ENCODE assay signal across 10 mouse cellular contexts in the genomic region with DNA sequence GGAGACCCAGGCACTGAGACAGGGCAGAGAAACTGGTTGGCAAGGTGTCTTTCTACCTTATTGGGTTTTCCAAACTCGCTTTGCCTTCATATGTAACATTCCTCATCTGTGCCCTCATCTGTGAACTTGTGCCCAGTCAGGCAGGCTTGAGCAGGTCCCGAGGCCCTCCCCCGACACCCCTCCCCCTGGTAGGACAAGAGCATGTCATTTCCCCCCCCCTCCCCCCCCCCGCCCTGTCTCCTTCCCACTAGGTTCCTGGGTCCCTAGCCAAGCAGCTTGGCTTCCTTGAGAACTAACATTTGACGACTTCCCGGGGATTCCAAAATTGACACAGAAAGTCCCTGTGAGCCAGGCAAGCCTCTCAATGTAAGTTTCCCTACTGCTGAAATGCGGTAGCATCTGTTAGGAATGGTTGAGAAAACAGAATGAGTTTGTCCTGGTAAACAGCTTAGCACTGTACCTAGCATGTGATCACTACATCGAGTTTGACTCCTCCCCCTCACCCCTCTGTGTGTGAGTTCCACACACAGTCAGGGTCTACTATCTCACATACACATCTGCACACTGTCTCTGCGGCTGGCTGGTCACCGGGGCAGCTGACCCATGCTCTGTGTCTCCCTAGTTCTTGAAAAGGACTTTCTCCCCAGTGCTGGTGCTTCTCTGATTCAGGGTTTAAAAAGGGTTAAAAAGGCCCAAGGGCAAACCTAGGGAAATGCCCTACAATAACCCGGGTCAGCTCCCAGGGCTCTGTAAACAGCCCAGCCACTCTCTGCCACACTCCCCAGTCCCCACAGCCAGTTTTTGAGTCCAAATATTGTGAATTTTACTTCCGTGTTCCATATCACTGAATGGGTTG. TPM values are rescaled to one million over a fixed set of nuclear protein-coding genes. Genes with fewer than 3 reads are reported as not detected.
DNase-seq lines count a peak whose midpoint lies in the region; ATAC-seq and TF ChIP-seq lines count a peak whose summit lies in the region.
"Had no signal": no experiment of that assay in that cellular context is flagged by ENCODE, and none has a peak within 500 bp of the region (broad histone marks: within the 10 kb centered on the region; RNA-seq: fewer than 3 reads in every experiment).

No protein-coding gene starts in this region.

- H3K4me1 ChIP-seq in hindbrain, postnatal 0 days (ENCODE audit: insufficient read depth, low read length): no peaks in the 10 kb centered on the region
- peaks cover 23% of the 10 kb centered on the region for H3K4me1 ChIP-seq in hindbrain, embryonic 12.5 days
- H3K4me1 ChIP-seq in embryonic facial prominence, embryonic 13.5 days: peaks cover 39% of the 10 kb centered on the region
- H3K4me1 ChIP-seq in kidney, postnatal 0 days (replicated peaks; ENCODE audit: insufficient read depth, low read length): peaks cover 32% of the 10 kb centered on the region
- H3K4me1 ChIP-seq in midbrain, embryonic 15.5 days: peaks cover 8% of the 10 kb centered on the region; the same call in 1 of the 2 replicates
- H3K4me1 ChIP-seq: hindbrain, embryonic 15.5 days had no signal

- H3K27me3 ChIP-seq in hindbrain, postnatal 0 days (ENCODE audit: insufficient read depth, low read length): no peaks in the 10 kb centered on the region
- peaks cover 12% of the 10 kb centered on the region for H3K27me3 ChIP-seq in hindbrain, embryonic 12.5 days
- no peaks in the 10 kb centered on the region for H3K27me3 ChIP-seq in embryonic facial prominence, embryonic 13.5 days
- H3K27me3 ChIP-seq in kidney, postnatal 0 days (ENCODE audit: insufficient read depth, low read length): no peaks in the 10 kb centered on the region
- no peaks in the 10 kb centered on the region for H3K27me3 ChIP-seq in midbrain, embryonic 15.5 days (replicated peaks)
- H3K27me3 ChIP-seq: hindbrain, embryonic 15.5 days had no signal

- DNase-seq in hindbrain, postnatal 0 days (ENCODE audit: low spot score): no peak
- DNase-seq in kidney, postnatal 0 days (ENCODE audit: low spot score): no peak
- DNase-seq: cerebellum, postnatal 25 days had no signal

- no peaks in the 10 kb centered on the region for H3K36me3 ChIP-seq in hindbrain, postnatal 0 days (ENCODE audit: insufficient read depth, low read length)
- no peaks in the 10 kb centered on the region for H3K36me3 ChIP-seq in hindbrain, embryonic 12.5 days
- no peaks in the 10 kb centered on the region for H3K36me3 ChIP-seq in embryonic facial prominence, embryonic 13.5 days
- H3K36me3 ChIP-seq in kidney, postnatal 0 days (ENCODE audit: insufficient read depth, low read length): no peaks in the 10 kb centered on the region
- no peaks in the 10 kb centered on the region for H3K36me3 ChIP-seq in midbrain, embryonic 15.5 days (replicated peaks)
- H3K36me3 ChIP-seq: hindbrain, embryonic 15.5 days had no signal

- no peak overlapping the region for H3K27ac ChIP-seq in hindbrain, postnatal 0 days
- H3K27ac ChIP-seq in hindbrain, embryonic 12.5 days: no peak overlapping the region
- peak overlapping the region; percentile 60; the same call in 1 of the 2 replicates for H3K27ac ChIP-seq in embryonic facial prominence, embryonic 13.5 days
- H3K27ac ChIP-seq in kidney, postnatal 0 days: peak overlapping the region; percentile 90
- H3K27ac ChIP-seq in midbrain, embryonic 15.5 days: no peak overlapping the region
- H3K27ac ChIP-seq: hindbrain, embryonic 15.5 days had no signal

- H3K9me3 ChIP-seq in hindbrain, postnatal 0 days (ENCODE audit: low read length): no peaks in the 10 kb centered on the region
- H3K9me3 ChIP-seq in hindbrain, embryonic 12.5 days (replicated peaks): no peaks in the 10 kb centered on the region
- H3K9me3 ChIP-seq in embryonic facial prominence, embryonic 13.5 days: no peaks in the 10 kb centered on the region
- no peaks in the 10 kb centered on the region for H3K9me3 ChIP-seq in kidney, postnatal 0 days (replicated peaks; ENCODE audit: low read length)
- H3K9me3 ChIP-seq in midbrain, embryonic 15.5 days: no peaks in the 10 kb centered on the region
- H3K9me3 ChIP-seq: hindbrain, embryonic 15.5 days had no signal

- H3K4me3 ChIP-seq in hindbrain, postnatal 0 days (ENCODE audit: low read length): no peak overlapping the region
- no peak overlapping the region for H3K4me3 ChIP-seq in hindbrain, embryonic 12.5 days
- no peak overlapping the region for H3K4me3 ChIP-seq in embryonic facial prominence, embryonic 13.5 days
- H3K4me3 ChIP-seq in kidney, postnatal 0 days (replicated peaks; ENCODE audit: low read depth, low read length): no peak overlapping the region
- no peak overlapping the region for H3K4me3 ChIP-seq in midbrain, embryonic 15.5 days
- H3K4me3 ChIP-seq: hindbrain, embryonic 15.5 days had no signal

- peak; percentile 17; the same call in 1 of the 2 replicates for ATAC-seq in hindbrain, postnatal 0 days
- no peak for ATAC-seq in hindbrain, embryonic 12.5 days (ENCODE audit: low FRiP score)
- no peak for ATAC-seq in embryonic facial prominence, embryonic 13.5 days (ENCODE audit: insufficient number of reproducible peaks, insufficient read depth, low FRiP score, low TSS enrichment, low read depth)
- ATAC-seq in kidney, postnatal 0 days (replicated peaks; ENCODE audit: low FRiP score, low read depth): peak; percentile 57; the same call in 1 of the 2 replicates
- ATAC-seq in megakaryocyte progenitor cell, adult 5-6 weeks (replicated peaks; ENCODE audit: poor library complexity): peak; percentile 32; the same call in 1 of the 2 replicates
- no peak for ATAC-seq in megakaryocyte-erythroid progenitor cell, adult 5-6 weeks (replicated peaks; ENCODE audit: low FRiP score, low TSS enrichment, poor library complexity, severe bottlenecking)
- ATAC-seq in midbrain, embryonic 15.5 days (replicated peaks): no peak
- ATAC-seq in erythroblast, adult 5-6 weeks (replicated peaks; ENCODE audit: low FRiP score, poor library complexity, severe bottlenecking): no peak

- 45% methylated on average over 12 of the region's 12 CpGs for WGBS in hindbrain, postnatal 0 days
- WGBS in hindbrain, embryonic 12.5 days: 45% methylated on average over 11 of the region's 12 CpGs
- 30% methylated on average over 12 of the region's 12 CpGs for WGBS in embryonic facial prominence, embryonic 13.5 days
- WGBS in kidney, postnatal 0 days: 15% methylated on average over 12 of the region's 12 CpGs
- 54% methylated on average over 12 of the region's 12 CpGs for WGBS in midbrain, embryonic 15.5 days

- no peak for TF ChIP-seq CTCF in hindbrain, postnatal 0 days (IDR thresholded peaks at IDR 0.05; ENCODE audit: low read depth)
- TF ChIP-seq CTCF in kidney, postnatal 0 days (IDR thresholded peaks at IDR 0.05; ENCODE audit: low read depth): no peak

- H3K4me2 ChIP-seq in hindbrain, postnatal 0 days (ENCODE audit: low read depth, low read length): no peak overlapping the region
- H3K4me2 ChIP-seq in hindbrain, embryonic 12.5 days (replicated peaks): no peak overlapping the region
- no peak overlapping the region for H3K4me2 ChIP-seq in embryonic facial prominence, embryonic 13.5 days
- peak overlapping the region; percentile 6; the same call in 1 of the 2 replicates for H3K4me2 ChIP-seq in kidney, postnatal 0 days (ENCODE audit: low read length)
- no peak overlapping the region for H3K4me2 ChIP-seq in midbrain, embryonic 15.5 days
- H3K4me2 ChIP-seq: hindbrain, embryonic 15.5 days had no signal

- no peak overlapping the region for H3K9ac ChIP-seq in hindbrain, postnatal 0 days (replicated peaks; ENCODE audit: low read length)
- H3K9ac ChIP-seq in hindbrain, embryonic 12.5 days: no peak overlapping the region
- H3K9ac ChIP-seq in embryonic facial prominence, embryonic 13.5 days: no peak overlapping the region
- H3K9ac ChIP-seq in kidney, postnatal 0 days (ENCODE audit: low read depth, low read length): no peak overlapping the region
- no peak overlapping the region for H3K9ac ChIP-seq in midbrain, embryonic 15.5 days
- H3K9ac ChIP-seq: hindbrain, embryonic 15.5 days had no signal

RNA-seq across cellular contexts. Expression of a gene that starts 20.3 kb away (rescaled TPM):
- 0.58 and 4.7 TPM in 2 replicates for total RNA-seq in hindbrain, postnatal 0 days (2014; rRNA removed)
- 2.2 and 3.1 TPM in 2 replicates for polyA plus RNA-seq in hindbrain, postnatal 0 days (2015; fragmentation: Nextera tagmentation; extraction: Ambion mirVana)
- polyA plus RNA-seq in hindbrain, embryonic 12.5 days (2016; fragmentation: Nextera tagmentation; extraction: Ambion mirVana): 0.79 and 1.6 TPM in 2 replicates
- polyA plus RNA-seq in embryonic facial prominence, embryonic 13.5 days (2015; fragmentation: Nextera tagmentation; extraction: Ambion mirVana): 0.67 and 2.1 TPM in 2 replicates
- polyA plus RNA-seq in kidney, postnatal 0 days (2015; fragmentation: Nextera tagmentation; extraction: Ambion mirVana): 44.3 and 48.0 TPM in 2 replicates
- total RNA-seq in megakaryocyte progenitor cell, adult 5-6 weeks (2015): 1.3 and 2.2 TPM in 2 replicates
- total RNA-seq in megakaryocyte progenitor cell, adult 5-6 weeks (2017): 3.7 and 5.2 TPM in 2 replicates
- 0.35 TPM in 1 of 2 replicates, not detected in the other for total RNA-seq in megakaryocyte-erythroid progenitor cell, adult 5-6 weeks (2014; fragmentation: Nextera tagmentation)
- total RNA-seq in megakaryocyte-erythroid progenitor cell, adult 5-6 weeks (2017): not detected in 2 replicates
- polyA plus RNA-seq in midbrain, embryonic 15.5 days (2015; fragmentation: Nextera tagmentation; extraction: Ambion mirVana): 0.71 and 1.3 TPM in 2 replicates
- 0.63 and 4.8 TPM in 2 replicates for total RNA-seq in erythroblast, adult 5-6 weeks (2015; ENCODE audit: low replicate concordance)
- 1.5 and 4.4 TPM in 2 replicates for total RNA-seq in erythroblast, adult 5-6 weeks (2017; ENCODE audit: low replicate concordance)

RNA-seq across cellular contexts. Expression of a gene that starts 39.1 kb away (rescaled TPM):
- 86.9 and 115 TPM in 2 replicates for total RNA-seq in hindbrain, postnatal 0 days (2014; rRNA removed)
- 125 and 129 TPM in 2 replicates for polyA plus RNA-seq in hindbrain, postnatal 0 days (2015; fragmentation: Nextera tagmentation; extraction: Ambion mirVana)
- 109 and 121 TPM in 2 replicates for polyA plus RNA-seq in hindbrain, embryonic 12.5 days (2016; fragmentation: Nextera tagmentation; extraction: Ambion mirVana)
- 121 and 134 TPM in 2 replicates for polyA plus RNA-seq in embryonic facial prominence, embryonic 13.5 days (2015; fragmentation: Nextera tagmentation; extraction: Ambion mirVana)
- polyA plus RNA-seq in kidney, postnatal 0 days (2015; fragmentation: Nextera tagmentation; extraction: Ambion mirVana): 111 and 115 TPM in 2 replicates
- total RNA-seq in megakaryocyte progenitor cell, adult 5-6 weeks (2015): 59.8 and 65.7 TPM in 2 replicates
- 70.6 and 72.5 TPM in 2 replicates for total RNA-seq in megakaryocyte progenitor cell, adult 5-6 weeks (2017)
- 27.5 and 63.2 TPM in 2 replicates for total RNA-seq in megakaryocyte-erythroid progenitor cell, adult 5-6 weeks (2014; fragmentation: Nextera tagmentation)
- total RNA-seq in megakaryocyte-erythroid progenitor cell, adult 5-6 weeks (2017): 35.5 and 46.5 TPM in 2 replicates
- 140 and 153 TPM in 2 replicates for polyA plus RNA-seq in midbrain, embryonic 15.5 days (2015; fragmentation: Nextera tagmentation; extraction: Ambion mirVana)
- total RNA-seq in erythroblast, adult 5-6 weeks (2015; ENCODE audit: low replicate concordance): 11.0 and 14.8 TPM in 2 replicates
- 11.7 and 13.9 TPM in 2 replicates for total RNA-seq in erythroblast, adult 5-6 weeks (2017; ENCODE audit: low replicate concordance)

Comparison
In these comparisons a context has a peak if more than half of its experiments do, and no peak if none do; other contexts are left out.
1. ATAC-seq: peak in hindbrain, postnatal 0 days (single experiment), kidney, postnatal 0 days (single experiment) and megakaryocyte progenitor cell, adult 5-6 weeks (single experiment); none in hindbrain, embryonic 12.5 days (single experiment), embryonic facial prominence, embryonic 13.5 days (single experiment), megakaryocyte-erythroid progenitor cell, adult 5-6 weeks (single experiment), midbrain, embryonic 15.5 days (single experiment) and erythroblast, adult 5-6 weeks (single experiment).
2. H3K27ac ChIP-seq: peak in embryonic facial prominence, embryonic 13.5 days (single experiment) and kidney, postnatal 0 days (single experiment); none in hindbrain, postnatal 0 days (single experiment), hindbrain, embryonic 12.5 days (single experiment) and midbrain, embryonic 15.5 days (single experiment).
3. RNA of a gene that starts 20.3 kb away (polyA plus RNA-seq): 44.3 to 48.0 TPM in kidney, postnatal 0 days; 2.2 to 3.1 TPM in hindbrain, postnatal 0 days, 0.79 to 1.6 TPM in hindbrain, embryonic 12.5 days, 0.71 to 1.3 TPM in midbrain, embryonic 15.5 days and 0.67 to 2.1 TPM in embryonic facial prominence, embryonic 13.5 days; every median in the first group is over 10 times any median in the second.